Mouse (Mus musculus) bone marrow macrophage, adult 2 months (primary cell): Measurements from ENCODE around the gene Gas6.

Experiments
- CTCF ChIP-seq: IDR thresholded peaks from 2 replicates; pipeline ENCODE4 v1.5.1; 2012; ENCODE audit warnings: low read depth, mild to moderate bottlenecking, low read length, moderate library complexity
- POLR2A ChIP-seq: IDR thresholded peaks from 2 replicates; pipeline ENCODE4 v1.6.1; 2012; ENCODE audit warnings: mild to moderate bottlenecking, low read depth, low read length, borderline replicate concordance

DNA sequence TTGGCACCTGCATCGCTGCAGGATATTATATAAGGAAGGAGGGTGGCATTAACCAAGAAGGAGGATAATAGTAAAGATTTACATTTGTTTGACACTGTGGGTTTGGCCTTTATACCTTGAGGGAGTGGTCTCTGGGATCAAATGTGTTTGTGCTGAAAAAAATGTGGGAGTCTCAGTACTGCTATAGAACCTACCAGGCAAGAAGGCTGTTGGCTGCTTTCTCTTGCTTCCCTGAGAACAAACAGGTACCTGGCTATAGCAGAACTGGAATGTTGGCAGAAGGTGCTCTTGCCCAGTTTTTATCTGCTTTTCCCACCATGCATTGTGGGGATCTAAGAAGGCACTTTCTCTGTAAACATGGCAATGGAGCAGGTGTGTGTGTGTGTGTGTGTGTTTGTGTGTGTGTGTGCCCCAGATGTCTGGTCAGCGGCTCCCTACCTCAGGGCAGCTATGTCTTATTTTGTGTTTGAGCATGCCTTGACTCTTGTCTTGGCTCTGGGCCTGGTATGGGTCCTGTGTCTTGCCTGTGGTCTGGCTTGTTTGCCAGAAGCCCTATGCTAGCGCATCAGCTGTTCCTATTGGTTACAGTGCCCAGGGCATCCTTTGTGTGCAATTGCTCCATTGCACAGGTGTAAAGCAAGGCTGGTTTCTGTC, 13.1 kb upstream of the Gas6 start:
- TF ChIP-seq CTCF (no peak), POLR2A (no peak)
